Mouse (Mus musculus): ENCODE results near the gene Lrrc66. TPM values are rescaled to one million over a fixed set of nuclear protein-coding genes. Genes with fewer than 3 reads are reported as not detected.

The Lrrc66 gene
- total RNA-seq, 2 experiments from 2014 or later: not detected

- DNase-seq (ENCODE audit: low spot score in 2 of 2): no peak
These were observed 66.2 kb downstream of the Lrrc66 start for GRCm38 (mm10) chr5:73566119-73566518.

- DNase-seq (ENCODE audit: low spot score in 2 of 2): no peak
These were observed 68.3 kb downstream of the Lrrc66 start for GRCm38 (mm10) chr5:73564038-73564437.

GRCm38 (mm10) chr5:73558756-73559155 lies 73.6 kb downstream of the Lrrc66 start:
- no peak for DNase-seq (ENCODE audit: low spot score in 2 of 2)

- no peak for DNase-seq (ENCODE audit: low spot score in 2 of 2)
These were observed 75.4 kb downstream of the Lrrc66 start for GRCm38 (mm10) chr5:73556733-73557425.

Other genes starting within 250 kb of the Lrrc66 start
- 1 to 10 TPM; 3.3 to 3.4 TPM for gene Cwh43, start 226.5 kb downstream of the Lrrc66 start, total RNA-seq (2021)
- 100 to 1,000 TPM; 116 to 120 TPM for gene Dcun1d4, start 151.5 kb downstream of the Lrrc66 start, total RNA-seq (2021)
- gene Sgcb, start 15.3 kb upstream of the Lrrc66 start, total RNA-seq (2021): 10 to 100 TPM; 59.4 to 60.5 TPM
- 1 to 10 TPM; 1.4 to 3.2 TPM for gene Spata18, start 18.9 kb upstream of the Lrrc66 start, total RNA-seq (2021)